Mouse (Mus musculus): ENCODE measurements around the gene Arid3c.
A peak's percentile ranks its signal among the peaks of the same experiment; 100 is the strongest.
"Not testable (repeated sequence)": the region's sequence is repeated elsewhere in the genome, so short reads cannot be mapped to it uniquely, and the experiment has no call there.

Arid3c gene

DNA sequence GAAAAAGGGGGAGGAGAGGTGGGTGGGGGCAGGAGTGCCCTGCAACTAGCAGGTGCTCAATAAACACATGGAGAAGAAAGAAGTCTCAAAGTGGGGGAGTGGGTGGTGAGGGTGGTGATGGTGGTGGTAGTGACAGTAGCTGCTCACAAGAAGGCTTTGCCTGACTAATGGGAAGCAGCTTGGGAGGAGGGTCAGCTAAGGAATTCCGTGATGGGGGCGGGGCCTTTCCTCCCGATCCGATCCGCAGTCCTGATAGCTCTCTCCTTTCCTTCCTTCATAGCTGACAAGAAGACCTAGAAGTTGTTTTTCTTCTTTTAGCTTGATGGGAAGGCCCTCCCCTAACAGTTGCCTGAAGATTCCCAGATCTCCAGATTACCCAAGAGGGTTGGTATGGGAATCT, 26.3 kb downstream of the Arid3c start:
- no peak for DNase-seq

DNA sequence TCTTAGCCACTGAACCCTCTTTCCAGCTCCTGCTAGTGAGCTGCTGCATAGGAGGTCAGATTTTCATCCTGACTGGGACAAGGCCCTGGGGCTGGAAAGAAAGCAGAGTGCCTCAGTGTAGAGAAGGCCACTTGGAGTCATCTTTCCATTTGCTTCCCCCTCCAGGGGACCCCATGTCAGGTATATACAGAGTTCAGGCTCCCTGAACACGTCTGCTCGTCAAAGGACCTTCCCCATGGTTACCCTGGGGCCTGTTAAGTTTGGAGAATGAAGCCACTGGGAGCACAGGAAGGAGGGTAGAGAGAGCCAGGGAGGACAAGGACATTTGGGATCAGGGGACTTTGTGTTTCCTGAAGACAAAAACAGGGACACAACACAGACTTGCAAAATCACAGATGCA, 28.7 kb downstream of the Arid3c start:
- DNase-seq, result not testable (repeated sequence)

DNA sequence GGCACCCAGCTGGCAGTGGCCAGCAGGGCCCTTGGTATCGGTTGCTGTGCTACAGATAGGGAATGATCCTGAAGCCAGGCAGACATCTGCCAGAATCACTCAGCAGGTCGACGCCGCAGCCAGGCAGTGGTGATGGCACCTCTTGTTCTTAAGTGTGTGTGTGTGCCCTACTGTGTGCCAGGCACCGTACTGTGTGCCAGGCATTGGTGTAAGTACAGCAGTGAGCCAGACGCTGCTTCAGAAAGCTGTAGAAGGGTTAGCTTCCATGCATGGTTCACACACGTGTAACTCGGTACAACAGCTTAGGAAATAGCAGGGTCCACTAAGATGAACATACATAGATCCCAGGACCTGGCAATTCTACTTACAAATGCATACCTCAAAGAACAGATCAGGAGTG, 30.7 kb downstream of the Arid3c start:
- DNase-seq, result not testable (repeated sequence)

DNA sequence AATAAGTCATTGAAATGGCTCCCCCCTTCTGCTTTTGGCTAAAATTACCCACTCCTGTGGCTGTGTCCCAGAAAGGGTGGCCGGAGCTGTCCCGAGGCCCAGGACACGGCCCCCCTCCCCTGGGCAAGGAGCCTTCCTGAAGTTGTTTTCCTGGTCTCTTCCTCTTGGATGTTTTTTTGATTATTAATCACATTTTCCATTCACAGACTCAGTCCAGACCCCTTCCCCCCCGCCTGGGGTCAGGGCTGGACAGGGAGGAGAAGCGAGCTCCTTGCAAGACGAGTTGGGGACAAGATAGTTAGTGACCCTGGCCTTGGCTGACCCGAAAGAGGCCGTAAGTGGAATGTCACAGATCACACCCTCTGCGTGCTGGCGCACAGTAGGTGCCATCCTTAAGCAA, 31.2 kb downstream of the Arid3c start, which contains the start of gene Il11ra1:
TSS of gene Il11ra1 (plus strand) at position 207 of the 400 bp plus-strand sequence.
- not testable (repeated sequence) for DNase-seq

- DNase-seq, result peak in 1 of 2 experiments; percentile 32
These were observed 32.4 kb downstream of the Arid3c start for GRCm38 (mm10) chr4:41698421-41699016.

DNA sequence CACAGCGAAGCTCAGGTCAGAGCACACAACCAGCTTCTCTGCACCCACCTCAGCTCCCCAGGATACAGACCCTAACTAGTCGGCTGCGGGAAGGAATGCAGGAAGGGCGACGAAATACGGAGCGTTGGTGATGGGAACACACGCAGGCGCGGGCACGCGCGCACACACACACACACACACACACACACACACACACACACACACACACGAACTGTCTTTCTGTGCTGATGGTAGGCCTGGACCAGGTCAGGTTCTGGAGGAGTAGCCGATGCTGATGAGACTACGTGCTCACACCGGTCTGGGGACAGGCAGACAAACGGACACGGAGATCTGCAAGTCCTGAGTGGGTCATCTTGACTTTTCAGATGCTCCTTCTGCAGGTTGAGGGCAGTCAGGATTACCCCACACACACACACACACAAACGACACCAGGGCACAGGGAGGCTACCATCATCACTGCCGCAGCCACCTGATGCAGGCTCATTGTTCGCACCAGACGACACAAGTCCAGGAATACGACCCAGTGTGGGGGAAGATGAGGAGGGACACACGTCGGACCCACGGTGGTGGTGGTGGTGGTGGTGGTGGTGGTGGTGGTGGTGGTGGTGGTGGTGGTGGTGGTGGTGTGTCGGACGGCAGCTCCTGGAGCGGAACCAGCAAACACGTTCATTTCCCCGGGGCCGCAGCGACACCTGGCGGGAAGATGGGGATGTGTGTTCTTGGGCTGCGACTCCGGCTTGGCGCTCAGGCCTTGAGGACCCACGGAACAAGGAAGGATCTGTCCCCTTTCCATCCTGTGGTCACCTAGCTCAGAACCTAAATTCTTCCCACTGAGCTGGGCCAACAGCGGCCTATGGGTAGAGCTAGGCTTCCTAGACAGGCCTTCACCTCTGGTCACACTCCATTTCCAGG, 33.8 kb downstream of the Arid3c start, which contains the start of gene Cntfr:
TSS of gene Cntfr (minus strand) at position 160 of the 912 bp plus-strand sequence.
- peak; percentile 73 to 84 for DNase-seq

- DNase-seq, result not testable (repeated sequence)
These were observed 34.5 kb downstream of the Arid3c start for GRCm38 (mm10) chr4:41696452-41696851.

GRCm38 (mm10) chr4:41695800-41696199, 35.1 kb downstream of the Arid3c start:
- not testable (repeated sequence) for DNase-seq

GRCm38 (mm10) chr4:41693511-41693910, 37.4 kb downstream of the Arid3c start:
- not testable (repeated sequence) for DNase-seq

DNA sequence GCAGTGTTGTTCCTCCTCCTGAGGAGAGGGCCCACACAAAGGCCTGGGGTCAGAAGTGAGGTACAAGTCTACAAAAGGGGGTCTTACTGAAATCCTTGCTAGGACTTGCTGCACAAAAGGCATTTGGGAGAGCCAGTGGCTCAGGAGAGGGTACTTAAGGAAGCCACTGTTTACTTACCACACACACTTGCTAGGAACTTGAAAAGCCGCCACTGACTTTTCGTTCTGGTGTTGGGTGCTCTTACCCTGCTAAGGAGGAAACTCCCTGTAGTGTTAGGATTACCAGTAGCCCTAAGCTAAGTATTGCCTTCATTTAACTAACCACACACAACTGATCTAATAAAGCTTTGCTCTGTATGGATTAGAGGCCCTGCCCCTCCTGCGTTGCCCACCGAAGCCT, 40.9 kb downstream of the Arid3c start:
- DNase-seq, result not testable (repeated sequence)

DNA sequence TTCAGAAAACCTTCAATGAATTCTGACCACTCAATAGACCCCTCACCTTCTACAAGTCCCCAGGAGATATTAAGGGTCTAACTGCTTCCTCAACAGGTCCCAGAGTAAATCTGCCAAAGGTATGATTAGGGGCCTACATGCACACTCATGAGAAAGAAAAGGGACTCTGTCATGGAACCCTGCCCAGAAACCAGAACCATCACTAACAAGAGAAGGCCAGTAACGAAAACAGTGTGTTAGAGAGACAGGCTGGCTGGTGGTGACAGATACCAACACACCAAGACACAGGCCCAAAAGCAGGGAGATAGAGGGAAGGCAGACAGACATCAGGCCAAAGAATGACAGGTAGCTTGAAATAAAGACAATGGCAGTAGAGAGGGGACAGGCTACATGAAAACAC, 42.4 kb downstream of the Arid3c start:
- not testable (repeated sequence) for DNase-seq

GRCm38 (mm10) chr4:41685882-41686492, 45.0 kb downstream of the Arid3c start:
- not testable (repeated sequence) for DNase-seq

GRCm38 (mm10) chr4:41684931-41685453, 46.0 kb downstream of the Arid3c start:
- not testable (repeated sequence) for DNase-seq

DNA sequence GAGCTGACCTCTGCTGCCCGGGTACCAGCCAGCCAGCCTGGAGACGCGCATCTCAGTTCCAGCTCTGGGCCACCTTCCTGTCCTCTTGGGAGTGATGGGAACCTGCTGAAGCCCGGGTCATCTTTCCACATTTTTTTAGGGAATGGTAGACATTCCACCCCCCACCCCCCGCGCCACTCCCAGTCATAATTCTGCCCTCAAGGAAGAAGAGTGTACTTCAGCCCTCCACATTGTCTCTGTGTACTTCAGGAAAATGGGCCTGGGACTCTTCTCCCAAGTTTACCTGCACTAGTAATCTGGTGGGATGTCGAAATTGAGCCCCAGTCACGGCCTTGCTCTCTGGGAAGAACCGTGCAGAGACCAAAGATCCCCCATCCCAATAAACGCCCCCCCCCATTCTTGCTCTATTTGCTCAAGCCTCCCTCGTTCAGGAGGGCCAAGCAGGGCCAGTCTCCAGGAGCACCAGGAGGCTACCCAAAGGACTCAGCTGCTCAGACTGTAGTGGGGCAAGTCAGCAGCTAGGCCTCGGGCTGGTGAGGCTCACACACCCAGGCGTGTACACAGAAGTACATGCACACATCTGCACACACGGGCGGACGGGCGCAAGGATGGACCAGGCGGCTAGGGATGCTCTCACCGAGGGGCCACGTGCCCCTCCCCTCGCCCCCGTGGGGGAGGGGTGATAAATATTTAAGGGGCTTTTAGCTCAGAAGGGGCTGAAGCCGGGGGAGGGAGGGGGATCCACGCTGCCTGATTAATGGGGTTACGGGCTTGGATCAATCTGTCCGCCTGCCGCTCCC, 46.6 kb downstream of the Arid3c start:
- DNase-seq, result not testable (repeated sequence)

- DNase-seq, result not testable (repeated sequence)
These were observed 47.6 kb downstream of the Arid3c start for GRCm38 (mm10) chr4:41683303-41683702.

- no peak for DNase-seq
These were observed 48.2 kb downstream of the Arid3c start for GRCm38 (mm10) chr4:41682789-41683188.

- no peak for DNase-seq
These were observed 49.0 kb downstream of the Arid3c start for GRCm38 (mm10) chr4:41681947-41682346.

DNA sequence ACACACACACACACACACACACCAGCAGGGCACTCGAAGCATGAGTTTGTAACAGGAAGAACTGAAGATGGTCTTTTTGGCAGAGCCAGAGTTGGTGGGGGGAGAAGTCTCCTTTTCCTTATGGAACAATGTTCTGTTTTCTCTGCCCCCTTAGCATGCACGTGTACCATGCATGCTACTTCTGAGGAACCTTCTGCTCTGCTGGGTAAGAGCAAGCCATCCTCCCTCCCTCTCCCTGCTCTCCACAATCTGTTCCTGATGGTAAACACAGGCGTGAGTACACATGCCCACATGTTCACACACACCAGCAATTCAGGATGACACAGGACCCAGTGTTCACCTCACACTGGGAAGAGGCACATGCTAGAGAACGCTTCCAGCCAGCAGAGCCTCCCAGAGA, 49.8 kb downstream of the Arid3c start:
- no peak for DNase-seq

- no peak for DNase-seq
These were observed 51.7 kb downstream of the Arid3c start for GRCm38 (mm10) chr4:41679291-41679690.

GRCm38 (mm10) chr4:41678863-41679262, 52.1 kb downstream of the Arid3c start:
- DNase-seq, result no peak

DNA sequence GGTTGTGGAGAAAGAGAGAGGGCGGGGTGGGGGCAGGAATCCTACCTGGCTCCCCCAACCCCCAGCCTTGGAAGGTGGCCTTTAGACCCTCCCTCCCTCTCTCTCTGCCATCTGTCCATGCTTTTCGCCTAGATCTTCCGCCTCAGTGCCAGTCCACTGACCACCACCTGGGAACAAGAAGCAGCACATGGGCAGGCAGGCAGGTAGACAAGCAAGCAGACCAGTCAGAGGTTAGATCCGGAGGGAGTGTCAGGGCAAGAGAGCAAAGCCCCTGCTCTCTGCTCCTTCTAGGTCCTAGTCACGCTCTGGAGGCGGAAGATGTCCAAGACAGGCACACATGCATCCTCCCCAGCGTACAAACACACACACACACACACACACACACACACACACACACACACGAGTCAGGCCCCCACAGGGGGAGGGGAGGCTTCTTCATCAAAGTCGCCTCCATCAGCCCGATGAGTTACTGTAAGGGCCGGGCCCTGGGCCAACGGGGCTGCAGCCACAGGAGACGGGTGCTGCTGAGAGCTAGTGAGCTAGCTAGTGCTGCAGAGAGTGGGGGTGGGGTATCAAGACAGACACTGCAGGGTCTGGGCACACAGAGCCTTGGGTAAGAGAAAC, 53.8 kb downstream of the Arid3c start:
- no peak for DNase-seq
